Mouse (Mus musculus) E14TG2a.4 (cell line): ENCODE results near the gene Prr29.

Source experiments
- CTCF ChIP-seq: conservative IDR thresholded peaks from 2 replicates; pipeline ENCODE4 v1.5.1; 2014; ENCODE audit warnings: low read length
- NANOG ChIP-seq: IDR thresholded peaks from 2 replicates; pipeline ENCODE4 v1.6.1; 2014; ENCODE audit warnings: borderline replicate concordance, low read length, mixed read lengths
- POU5F1 ChIP-seq: IDR thresholded peaks from 2 replicates; pipeline ENCODE4 v1.6.1; 2014; ENCODE audit warnings: low read length, borderline replicate concordance

- TF ChIP-seq CTCF (no peak), POU5F1 (no peak), NANOG (no peak)
These were observed at the start of gene Prr29 for GRCm38 (mm10) chr11:106365366-106365765.
